Mouse (Mus musculus) CH12.LX (cell line): ENCODE results near the gene Ubl3. TPM values are rescaled to one million over a fixed set of nuclear protein-coding genes. Genes with fewer than 3 reads are reported as not detected.
A peak's percentile ranks its signal among the peaks of the same experiment; 100 is the strongest.

Experiments used
- DNase-seq: peaks from one replicate; pipeline ENCODE4 v3.0.0-alpha.2; 2013; ENCODE audit errors: extremely low read depth
- H3K27ac ChIP-seq: 2 replicates; pipeline ENCODE4 v1.5.1; 2012; ENCODE audit warnings: low read depth, mild to moderate bottlenecking, control low read depth, moderate library complexity; ENCODE audit not compliant: insufficient read depth
- H3K27me3 ChIP-seq: replicated peaks from 2 replicates; pipeline ENCODE3; 2012; ENCODE audit warnings: inconsistent platforms
- H3K36me3 ChIP-seq, 2 experiments: replicated peaks in 1 of 2; 2 replicates each; pipeline versions ENCODE3 to v1.6.1; 2012; ENCODE audit warnings: inconsistent platforms in 1 of 2, low read length in 1 of 2, mild to moderate bottlenecking in 1 of 2, mixed read lengths in 1 of 2, moderate library complexity in 1 of 2; ENCODE audit not compliant: control insufficient read depth in 1 of 2, insufficient read depth in 1 of 2
- H3K4me1 ChIP-seq, 2 experiments: 2 replicates each; pipeline ENCODE4 v1.6.1; 2012; ENCODE audit warnings: inconsistent platforms in 1 of 2, moderate library complexity in 1 of 2; ENCODE audit not compliant: insufficient read depth in 2 of 2, control insufficient read depth in 1 of 2
- H3K4me2 ChIP-seq: 2 replicates; pipeline ENCODE4 v1.6.1; 2012; ENCODE audit warnings: low read depth, mild to moderate bottlenecking, control low read depth; ENCODE audit not compliant: poor library complexity, insufficient read depth, severe bottlenecking
- H3K4me3 ChIP-seq, 3 experiments: fragments of 150-350 bp in 1 of 3; sonication (generic) in 1 of 3; replicated peaks in 1 of 3; 2 replicates each; pipeline versions ENCODE3 to v1.5.1; 2011 to 2012; ENCODE audit warnings: low read depth in 2 of 3, low read length in 2 of 3, mild to moderate bottlenecking in 2 of 3, moderate library complexity in 2 of 3, control low read depth in 1 of 3, improper control_type of control experiment in 1 of 3, inconsistent platforms in 1 of 3, mixed read lengths in 1 of 3; ENCODE audit not compliant: poor library complexity in 1 of 3
- H3K79me2 ChIP-seq: replicated peaks from 2 replicates; pipeline ENCODE4 v1.6.1; 2012; ENCODE audit warnings: mild to moderate bottlenecking, moderate library complexity; ENCODE audit not compliant: control insufficient read depth, poor library complexity, insufficient read depth, severe bottlenecking; ENCODE audit errors: extremely low read depth
- H3K9ac ChIP-seq: 2 replicates; pipeline ENCODE4 v1.6.1; 2012; ENCODE audit warnings: low read depth, mild to moderate bottlenecking, control low read depth, moderate library complexity; ENCODE audit not compliant: insufficient read depth
- H3K9me3 ChIP-seq: replicated peaks from 2 replicates; pipeline ENCODE3; 2012; ENCODE audit warnings: low read length, inconsistent platforms, mixed read lengths
- BHLHE40 ChIP-seq: IDR thresholded peaks from 2 replicates; pipeline ENCODE4 v1.6.1; 2011; ENCODE audit warnings: mild to moderate bottlenecking, low read depth, low read length, improper control_type of control experiment
- CHD1 ChIP-seq: IDR thresholded peaks from 2 replicates; pipeline ENCODE4 v1.6.1; 2012; ENCODE audit warnings: low read depth, low read length, improper control_type of control experiment, inconsistent platforms
- CTCF ChIP-seq, 2 experiments: IDR thresholded peaks in 1 of 2; conservative IDR thresholded peaks in 1 of 2; 2 replicates each; pipeline ENCODE4 v1.5.1; 2011 to 2012; ENCODE audit warnings: low read depth in 2 of 2, low read length in 2 of 2, improper control_type of control experiment in 1 of 2, inconsistent platforms in 1 of 2, mild to moderate bottlenecking in 1 of 2, moderate library complexity in 1 of 2
- ELF1 ChIP-seq: IDR thresholded peaks from 2 replicates; pipeline ENCODE4 v1.6.1; 2014; ENCODE audit warnings: low read depth, mild to moderate bottlenecking, inconsistent platforms, low read length, improper control_type of control experiment
- EP300 ChIP-seq: IDR thresholded peaks from 2 replicates; pipeline ENCODE4 v1.6.1; 2011; ENCODE audit warnings: low read length, improper control_type of control experiment
- ETS1 ChIP-seq: conservative IDR thresholded peaks from 2 replicates; pipeline ENCODE4 v1.6.1; 2012; ENCODE audit warnings: low read depth, mild to moderate bottlenecking, inconsistent platforms, low read length, improper control_type of control experiment, moderate library complexity
- GABPA ChIP-seq: IDR thresholded peaks from 2 replicates; pipeline ENCODE4 v1.6.1; 2012; ENCODE audit warnings: low read depth, low read length, improper control_type of control experiment, inconsistent platforms; ENCODE audit not compliant: insufficient replicate concordance
- HCFC1 ChIP-seq: IDR thresholded peaks from 2 replicates; pipeline ENCODE4 v1.6.1; 2012; ENCODE audit warnings: low read depth, mild to moderate bottlenecking, inconsistent platforms, low read length, improper control_type of control experiment
- IRF4 ChIP-seq: IDR thresholded peaks from 2 replicates; pipeline ENCODE4 v1.6.1; 2014; ENCODE audit warnings: low read depth, mild to moderate bottlenecking, inconsistent platforms, low read length, improper control_type of control experiment
- JUN ChIP-seq: IDR thresholded peaks from 2 replicates; pipeline ENCODE4 v1.6.1; 2011; ENCODE audit warnings: low read depth, mild to moderate bottlenecking, low read length, improper control_type of control experiment, moderate library complexity; ENCODE audit not compliant: insufficient read depth
- KAT2A ChIP-seq: IDR thresholded peaks from 2 replicates; pipeline ENCODE4 v1.6.1; 2012; ENCODE audit warnings: low read length, improper control_type of control experiment, inconsistent platforms; ENCODE audit not compliant: insufficient replicate concordance
- MAFK ChIP-seq: IDR thresholded peaks from 2 replicates; pipeline ENCODE4 v1.6.1; 2011; ENCODE audit warnings: low read length, improper control_type of control experiment; ENCODE audit not compliant: insufficient replicate concordance
- MAX ChIP-seq: IDR thresholded peaks from 2 replicates; pipeline ENCODE4 v1.6.1; 2011; ENCODE audit warnings: low read length, improper control_type of control experiment
- MAZ ChIP-seq: IDR thresholded peaks from 2 replicates; pipeline ENCODE4 v1.6.1; 2012; ENCODE audit warnings: low read depth, mild to moderate bottlenecking, inconsistent platforms, low read length, improper control_type of control experiment, moderate library complexity
- MEF2A ChIP-seq: IDR thresholded peaks from 2 replicates; pipeline ENCODE4 v1.6.1; 2014; ENCODE audit warnings: low read depth, mild to moderate bottlenecking, inconsistent platforms, low read length, improper control_type of control experiment, borderline replicate concordance
- MXI1 ChIP-seq: IDR thresholded peaks from 2 replicates; pipeline ENCODE4 v1.6.1; 2011; ENCODE audit warnings: mild to moderate bottlenecking, low read depth, low read length, improper control_type of control experiment
- MYC ChIP-seq: IDR thresholded peaks from 2 replicates; pipeline ENCODE4 v1.6.1; 2011; ENCODE audit warnings: low read depth, mild to moderate bottlenecking, improper control_type of control experiment, low read length
- NRF1 ChIP-seq: IDR thresholded peaks from 2 replicates; pipeline ENCODE4 v1.6.1; 2014; ENCODE audit warnings: low read depth, mild to moderate bottlenecking, inconsistent platforms, low read length, improper control_type of control experiment, moderate library complexity
- RAD21 ChIP-seq: IDR thresholded peaks from 2 replicates; pipeline ENCODE4 v1.6.1; 2011; ENCODE audit warnings: low read depth, mild to moderate bottlenecking, low read length, improper control_type of control experiment, moderate library complexity
- RCOR1 ChIP-seq: conservative IDR thresholded peaks from 2 replicates; pipeline ENCODE4 v1.6.1; 2012; ENCODE audit warnings: low read depth, mild to moderate bottlenecking, inconsistent platforms, low read length, improper control_type of control experiment
- SIN3A ChIP-seq: IDR thresholded peaks from 2 replicates; pipeline ENCODE4 v1.6.1; 2012; ENCODE audit warnings: low read length, improper control_type of control experiment, inconsistent platforms
- SMC3 ChIP-seq: IDR thresholded peaks from 2 replicates; pipeline ENCODE4 v1.6.1; 2011; ENCODE audit warnings: low read depth, low read length, improper control_type of control experiment
- TBP ChIP-seq: conservative IDR thresholded peaks from 2 replicates; pipeline ENCODE4 v1.6.1; 2011; ENCODE audit warnings: low read depth, low read length, improper control_type of control experiment
- TCF12 ChIP-seq: IDR thresholded peaks from 2 replicates; pipeline ENCODE4 v1.6.1; 2014; ENCODE audit warnings: low read depth, mild to moderate bottlenecking, inconsistent platforms, low read length, improper control_type of control experiment
- UBTF ChIP-seq: IDR thresholded peaks from 2 replicates; pipeline ENCODE4 v1.6.1; 2012; ENCODE audit warnings: low read depth, mild to moderate bottlenecking, inconsistent platforms, low read length, improper control_type of control experiment, moderate library complexity
- USF1 ChIP-seq: IDR thresholded peaks from 2 replicates; pipeline ENCODE4 v1.6.1; 2014; ENCODE audit warnings: low read depth, mild to moderate bottlenecking, inconsistent platforms, low read length, improper control_type of control experiment
- USF2 ChIP-seq: conservative IDR thresholded peaks from 2 replicates; pipeline ENCODE4 v1.6.1; 2011; ENCODE audit warnings: low read depth, low read length, improper control_type of control experiment
- ZC3H11A ChIP-seq: IDR thresholded peaks from 2 replicates; pipeline ENCODE4 v1.6.1; 2012; ENCODE audit warnings: low read depth, mild to moderate bottlenecking, inconsistent platforms, low read length, improper control_type of control experiment
- ZKSCAN1 ChIP-seq: IDR thresholded peaks from 2 replicates; pipeline ENCODE4 v1.6.1; 2012; ENCODE audit warnings: low read depth, inconsistent platforms, low read length, improper control_type of control experiment, borderline replicate concordance
- ZMIZ1 ChIP-seq: IDR thresholded peaks from 2 replicates; pipeline ENCODE4 v1.6.1; 2012; ENCODE audit warnings: low read depth, mild to moderate bottlenecking, inconsistent platforms, low read length, improper control_type of control experiment
- dilution Hi-C: fragments of 300-500 bp; cut with MboI; formaldehyde crosslinking; loops from 2 replicates; pipeline ENCODE4 v1.14.3; 2020; ENCODE audit warnings: low sequenced_read_pairs; ENCODE audit not compliant: extremely low pct_unique_long_range_greater_than_20kb, extremely low pct_ligation_motif_present
- in situ Hi-C: fragments of 300-500 bp; cut with MboI; formaldehyde crosslinking; loops from 3 replicates; pipeline ENCODE4 v1.14.3; 2019; ENCODE audit warnings: low sequenced_read_pairs, low pct_ligation_motif_present, low pct_unique_long_range_greater_than_20kb, mixed read lengths
- polyA plus RNA-seq: library from polyadenylated mRNA; unstranded; fragments of >175 nt; gene quantifications from 2 replicates; pipeline ENCODE4 v1.2.1, GENCODE M21; 2012; ENCODE audit warnings: low read depth; ENCODE audit not compliant: insufficient read length
- total RNA-seq, 2 experiments: library from RNA; depleted of rRNA; stranded (reverse); fragments of 300-350 nt in 1 of 2; fragments of >200 nt in 1 of 2; gene quantifications; 2 replicates each; pipeline ENCODE4 v1.2.3; 2012 to 2014

Gene Ubl3
- total and polyA plus RNA-seq, 3 experiments = 46.9 to 83.3 (median 81.8) TPM

GRCm38 (mm10) chr5:148558472-148558871 is 5.9 kb upstream of the Ubl3 start:
- no peak for DNase-seq
- TF ChIP-seq BHLHE40 = no peak
- TF ChIP-seq ELF1 = no peak
- no peak for TF ChIP-seq GABPA
- TF ChIP-seq MAFK = no peak
- no peak for TF ChIP-seq MAX
- TF ChIP-seq HCFC1 = no peak
- TF ChIP-seq NRF1 = no peak
- no peak for TF ChIP-seq KAT2A
- no peak for TF ChIP-seq MXI1
- TF ChIP-seq MAZ = no peak
- TF ChIP-seq IRF4 = no peak
- no peak for TF ChIP-seq JUN
- TF ChIP-seq ETS1 = no peak
- no peak for TF ChIP-seq RCOR1
- TF ChIP-seq EP300 = no peak
- no peak for TF ChIP-seq MEF2A
- no peak for TF ChIP-seq ZMIZ1
- TF ChIP-seq CHD1 = no peak
- no peak for TF ChIP-seq USF2
- no peaks in the 10 kb centered on the region for H3K9me3 ChIP-seq
- peaks cover 18 to 64% of the 10 kb centered on the region in 2 experiments for H3K4me1 ChIP-seq
- no peaks in the 10 kb centered on the region for H3K27me3 ChIP-seq
- no peak overlapping the region for H3K4me2 ChIP-seq
- no peaks in the 10 kb centered on the region for H3K36me3 ChIP-seq
- no peak overlapping the region for H3K27ac ChIP-seq
- H3K9ac ChIP-seq = no peak overlapping the region
- H3K4me3 ChIP-seq = no peak overlapping the region
- in situ Hi-C loops = loop anchor here (10.0 kb wide), 1 partner anchor 46 kb away; no protein-coding TSS in a partner anchor
- dilution Hi-C loops = no loop called here
- H3K79me2 ChIP-seq = no peaks in the 10 kb centered on the region

GRCm38 (mm10) chr5:148556509-148556908 is 3.9 kb upstream of the Ubl3 start:
- peak; percentile 88 for DNase-seq
- Histone ChIP-seq H3K4me1 (peaks cover 22 to 69% of the 10 kb centered on the region in 2 experiments), H3K36me3 (no peaks in the 10 kb centered on the region), H3K9ac (no peak overlapping the region), H3K27me3 (no peaks in the 10 kb centered on the region), H3K27ac (peak overlapping the region; percentile 32; the same call in 1 of the 2 replicates), H3K9me3 (no peaks in the 10 kb centered on the region), H3K79me2 (peaks cover 3% of the 10 kb centered on the region), H3K4me3 (no peak overlapping the region), H3K4me2 (0 out of 2 replicates have a peak overlapping the region, but pooled peaks have one; percentile 40)
- dilution Hi-C loops (no loop called here), in situ Hi-C loops (loop anchor here (10.0 kb wide), 1 partner anchor 48 kb away; no protein-coding TSS in a partner anchor)
- TF ChIP-seq MXI1 = no peak
- no peak; the same call in 1 of the 2 replicates for TF ChIP-seq ETS1
- TF ChIP-seq BHLHE40 = peak; percentile 92
- TF ChIP-seq ZKSCAN1 = no peak
- TF ChIP-seq TCF12 = peak; percentile 12; the same call in 1 of the 2 replicates
- no peak for TF ChIP-seq MYC
- TF ChIP-seq NRF1 = peak; percentile 77
- TF ChIP-seq CHD1 = no peak
- no peak for TF ChIP-seq KAT2A
- no peak for TF ChIP-seq ELF1
- peak; percentile 75 for TF ChIP-seq USF1
- no peak for TF ChIP-seq IRF4
- no peak for TF ChIP-seq SMC3
- no peak for TF ChIP-seq SIN3A
- TF ChIP-seq TBP = peak; percentile 49; the same call in 1 of the 2 replicates
- 0 out of 2 replicates have a peak, but pooled peaks have one; percentile 11 for TF ChIP-seq MEF2A
- TF ChIP-seq ZMIZ1 = no peak
- no peak for TF ChIP-seq UBTF
- TF ChIP-seq USF2 = peak; percentile 71
- TF ChIP-seq MAZ = no peak
- peak; percentile 71 for TF ChIP-seq MAX
- TF ChIP-seq CTCF (conservative IDR thresholded peaks at IDR 0.05 in 1 of 2, IDR thresholded peaks at IDR 0.05 in 1 of 2; ENCODE audit: low read depth in 2 of 2, low read length in 2 of 2) = no peak
- no peak for TF ChIP-seq ZC3H11A
- no peak; the same call in 1 of the 2 replicates for TF ChIP-seq RAD21
- no peak for TF ChIP-seq RCOR1
